ENCODE assay signal across 17 mouse cellular contexts in genomic region chr15:64532260-64533120, GRCm38 (mm10).
DNase-seq lines count a peak whose midpoint lies in the region; ATAC-seq lines count a peak whose summit lies in the region.
"Had no signal": no experiment of that assay in that cellular context is flagged by ENCODE, and none has a peak within 500 bp of the region (broad histone marks: within the 10 kb centered on the region; RNA-seq: fewer than 3 reads in every experiment).

No protein-coding gene starts in this region.

- peaks cover 7% of the 10 kb centered on the region; the same call in 1 of the 2 replicates for H3K4me1 ChIP-seq in embryonic facial prominence, embryonic 15.5 days
- peaks cover 27% of the 10 kb centered on the region for H3K4me1 ChIP-seq in embryonic facial prominence, embryonic 10.5 days
- H3K4me1 ChIP-seq in heart, embryonic 10.5 days = peaks cover 29% of the 10 kb centered on the region
- peaks cover 33% of the 10 kb centered on the region for H3K4me1 ChIP-seq in limb, embryonic 10.5 days
- H3K4me1 ChIP-seq: forebrain, embryonic 15.5 days; midbrain, embryonic 13.5 days had no signal

- H3K4me3 ChIP-seq in embryonic facial prominence, embryonic 15.5 days (replicated peaks) = no peak overlapping the region
- no peak overlapping the region for H3K4me3 ChIP-seq in embryonic facial prominence, embryonic 10.5 days
- H3K4me3 ChIP-seq in heart, embryonic 10.5 days = no peak overlapping the region
- no peak overlapping the region for H3K4me3 ChIP-seq in limb, embryonic 10.5 days
- H3K4me3 ChIP-seq: embryonic facial prominence, embryonic 12.5 days; forebrain, embryonic 15.5 days; midbrain, embryonic 13.5 days had no signal

- no peak overlapping the region for H3K9ac ChIP-seq in embryonic facial prominence, embryonic 15.5 days
- H3K9ac ChIP-seq: embryonic facial prominence, embryonic 12.5 days; forebrain, embryonic 15.5 days; hindbrain, embryonic 14.5 days; midbrain, embryonic 13.5 days had no signal

- no peak; the same call in 1 of the 2 replicates for ATAC-seq in embryonic facial prominence, embryonic 15.5 days (ENCODE audit: insufficient number of reproducible peaks, low FRiP score, low TSS enrichment, low read depth)
- ATAC-seq: intestine, postnatal 0 days; midbrain, embryonic 13.5 days had no signal

- H3K36me3 ChIP-seq in embryonic facial prominence, embryonic 15.5 days = no peaks in the 10 kb centered on the region
- H3K36me3 ChIP-seq in embryonic facial prominence, embryonic 10.5 days (replicated peaks) = no peaks in the 10 kb centered on the region
- H3K36me3 ChIP-seq in heart, embryonic 10.5 days = no peaks in the 10 kb centered on the region
- H3K36me3 ChIP-seq in limb, embryonic 10.5 days = no peaks in the 10 kb centered on the region
- H3K36me3 ChIP-seq: embryonic facial prominence, embryonic 12.5 days; forebrain, embryonic 15.5 days; G1E; midbrain, embryonic 13.5 days had no signal

- DNase-seq in embryonic facial prominence, embryonic 10.5 days (ENCODE audit: low spot score) = no peak
- peak; percentile 65 for DNase-seq in NIH3T3 (ENCODE audit: low read depth)
- no peak for DNase-seq in heart, embryonic 10.5 days (ENCODE audit: low spot score)
- DNase-seq in limb, embryonic 10.5 days (ENCODE audit: low spot score) = no peak
- DNase-seq in right cerebral cortex, postnatal 36 days (ENCODE audit: low spot score in 2 of 2) = no peak
- DNase-seq in embryo, embryonic 10 days (ENCODE audit: low spot score) = no peak
- DNase-seq in spleen, postnatal 10 days (ENCODE audit: low spot score in 2 of 2) = no peak
- DNase-seq: lung, postnatal 4 days; thymus, postnatal 36 days had no signal

- no peaks in the 10 kb centered on the region for H3K9me3 ChIP-seq in embryonic facial prominence, embryonic 15.5 days (replicated peaks)
- H3K9me3 ChIP-seq in embryonic facial prominence, embryonic 10.5 days = no peaks in the 10 kb centered on the region
- no peaks in the 10 kb centered on the region for H3K9me3 ChIP-seq in heart, embryonic 10.5 days
- no peaks in the 10 kb centered on the region for H3K9me3 ChIP-seq in limb, embryonic 10.5 days (replicated peaks)
- H3K9me3 ChIP-seq: embryonic facial prominence, embryonic 12.5 days; forebrain, embryonic 15.5 days; G1E; midbrain, embryonic 13.5 days had no signal

- H3K27ac ChIP-seq in embryonic facial prominence, embryonic 15.5 days (replicated peaks) = 0 out of 2 replicates have a peak overlapping the region, but pooled peaks have one; percentile 29
- no peak overlapping the region for H3K27ac ChIP-seq in embryonic facial prominence, embryonic 10.5 days (replicated peaks)
- peak overlapping the region; percentile 72; the same call in 1 of the 2 replicates for H3K27ac ChIP-seq in heart, embryonic 10.5 days
- H3K27ac ChIP-seq in limb, embryonic 10.5 days = 0 out of 2 replicates have a peak overlapping the region, but pooled peaks have one; percentile 21
- H3K27ac ChIP-seq: embryonic facial prominence, embryonic 12.5 days; forebrain, embryonic 15.5 days; hindbrain, embryonic 14.5 days; midbrain, embryonic 13.5 days; stomach, postnatal 0 days had no signal

- H3K4me2 ChIP-seq in embryonic facial prominence, embryonic 15.5 days (replicated peaks) = no peak overlapping the region
- H3K4me2 ChIP-seq: embryonic facial prominence, embryonic 12.5 days; forebrain, embryonic 15.5 days; hindbrain, embryonic 14.5 days; midbrain, embryonic 13.5 days had no signal

- 52% methylated on average over 6 of the region's 6 CpGs for WGBS in embryonic facial prominence, embryonic 15.5 days
- WGBS in embryonic facial prominence, embryonic 10.5 days = 80% methylated on average over 6 of the region's 6 CpGs
- 32% methylated on average over 6 of the region's 6 CpGs for WGBS in heart, embryonic 10.5 days
- 77% methylated on average over 6 of the region's 6 CpGs for WGBS in limb, embryonic 10.5 days

- H3K27me3 ChIP-seq in embryonic facial prominence, embryonic 15.5 days = no peaks in the 10 kb centered on the region
- H3K27me3 ChIP-seq in embryonic facial prominence, embryonic 10.5 days (replicated peaks; ENCODE audit: low read depth, poor library complexity, severe bottlenecking) = no peaks in the 10 kb centered on the region
- no peaks in the 10 kb centered on the region for H3K27me3 ChIP-seq in heart, embryonic 10.5 days (ENCODE audit: insufficient read depth, poor library complexity, severe bottlenecking)
- H3K27me3 ChIP-seq in limb, embryonic 10.5 days (ENCODE audit: low read depth, poor library complexity, severe bottlenecking) = no peaks in the 10 kb centered on the region
- H3K27me3 ChIP-seq: embryonic facial prominence, embryonic 12.5 days; forebrain, embryonic 15.5 days; midbrain, embryonic 13.5 days had no signal
